Mouse (Mus musculus) CD4-positive naive resting alpha-beta T cell, adult 57 days (primary cell): ENCODE measurements around the gene Epb41l3. TPM values are rescaled to one million over a fixed set of nuclear protein-coding genes. Genes with fewer than 3 reads are reported as not detected.

ENCODE experiments used
- total RNA-seq: library from RNA; stranded (reverse); gene quantifications from one replicate; pipeline ENCODE4 v1.2.4, GENCODE M21; 2023

Epb41l3 gene
- 3.1 TPM for total RNA-seq

DNA sequence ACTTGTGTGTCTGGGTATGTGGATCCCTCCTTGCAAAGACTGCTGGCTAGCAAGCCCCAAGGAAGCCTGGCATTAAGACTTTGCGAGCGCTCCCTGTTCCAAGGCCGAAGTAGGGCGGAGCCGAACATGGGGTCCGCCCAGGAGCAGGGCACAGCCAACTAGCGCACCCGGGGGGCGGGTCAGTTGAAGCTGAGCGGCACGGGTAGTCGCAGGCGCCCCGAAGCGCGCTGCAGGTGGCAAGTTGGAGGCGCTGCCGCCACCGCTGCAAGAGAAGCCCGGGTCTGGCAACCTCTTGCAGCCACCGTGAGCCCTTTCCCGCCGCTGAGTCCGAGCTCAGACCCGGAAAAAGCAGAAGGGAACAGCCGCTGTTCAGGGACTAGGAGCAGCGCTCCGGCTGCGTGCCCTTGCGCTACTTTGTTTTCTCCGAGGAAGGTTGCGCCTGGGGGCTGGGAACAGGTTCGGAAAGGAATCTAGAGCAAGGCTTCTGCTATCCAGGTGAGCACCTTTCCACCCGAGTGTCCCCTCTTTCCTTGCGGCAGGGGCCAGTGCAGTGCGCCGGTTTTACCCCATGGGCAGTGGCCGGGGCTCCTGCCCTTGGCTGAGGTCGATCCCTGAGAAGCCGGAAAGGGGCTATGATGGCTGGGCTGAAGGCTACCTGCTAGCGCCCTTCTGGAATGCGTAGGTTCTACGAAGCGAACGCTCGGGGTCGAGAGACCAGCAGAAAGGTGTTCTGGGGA lies at the start of gene Epb41l3:
Gene Epb41l3 (plus strand): TSS at position 183 of the 737 bp plus-strand sequence.

Other genes with a start within 250 kb of the Epb41l3 start
- gene Tmem200c, start 249.1 kb upstream of the Epb41l3 start, total RNA-seq: not detected